Mouse (Mus musculus) ES-E14 (cell line): ENCODE measurements around the gene Large2.

Experiments
- HCFC1 ChIP-seq: IDR thresholded peaks from 2 replicates; pipeline ENCODE4 v1.6.1; 2012; ENCODE audit warnings: low read length, inconsistent platforms, borderline replicate concordance; ENCODE audit not compliant: insufficient read depth
- ZNF384 ChIP-seq: IDR thresholded peaks from 2 replicates; pipeline ENCODE4 v1.6.1; 2012; ENCODE audit warnings: low read depth, low read length, inconsistent platforms

- no peak for TF ChIP-seq ZNF384
- TF ChIP-seq HCFC1: peak; percentile 87
Measured at GRCm38 (mm10) chr2:92375099-92375623, 492 bp upstream of the Large2 start.
